ENCODE assay signal across 9 mouse cellular contexts in genomic region chr2:32419359-32419758, GRCm38 (mm10). TPM values are rescaled to one million over a fixed set of nuclear protein-coding genes. Genes with fewer than 3 reads are reported as not detected.
DNase-seq lines count a peak whose midpoint lies in the region; ATAC-seq and TF ChIP-seq lines count a peak whose summit lies in the region.
"Had no signal": no experiment of that assay in that cellular context is flagged by ENCODE, and none has a peak within 500 bp of the region (broad histone marks: within the 10 kb centered on the region; RNA-seq: fewer than 3 reads in every experiment).

No protein-coding gene starts in this region.

- H3K4me3 ChIP-seq in hindbrain, postnatal 0 days (ENCODE audit: low read length): no peak overlapping the region

- TF ChIP-seq CTCF in hindbrain, postnatal 0 days (IDR thresholded peaks at IDR 0.05; ENCODE audit: low read depth): no peak

- ATAC-seq in hindbrain, postnatal 0 days: no peak

- H3K36me3 ChIP-seq in hindbrain, postnatal 0 days (ENCODE audit: insufficient read depth, low read length): peaks cover 70% of the 10 kb centered on the region

- WGBS in hindbrain, postnatal 0 days: 77% methylated on average over 3 of the region's 3 CpGs

- H3K27me3 ChIP-seq in hindbrain, postnatal 0 days (ENCODE audit: insufficient read depth, low read length): no peaks in the 10 kb centered on the region

- intact Hi-C loops in gastrocnemius, postnatal 14 days (cut with DNase I; ENCODE audit: low total_unique reads): no loop called here

- peak; percentile 50 for DNase-seq in testis, postnatal 14 days (ENCODE audit: low spot score)
- DNase-seq in testis, postnatal 10 days (ENCODE audit: low spot score): no peak
- peak; percentile 76 for DNase-seq in gastrocnemius, postnatal 14 days
- DNase-seq in kidney, postnatal 25 days: peak; percentile 89 to 94
- DNase-seq in embryo, embryonic 11 days: no peak
- no peak for DNase-seq in hindbrain, postnatal 0 days (ENCODE audit: low spot score)
- no peak for DNase-seq in thymus, postnatal 0 days (ENCODE audit: low spot score)
- no peak for DNase-seq in thymus, postnatal 36 days

- no peak overlapping the region for H3K27ac ChIP-seq in hindbrain, postnatal 0 days

- H3K9ac ChIP-seq in hindbrain, postnatal 0 days (replicated peaks; ENCODE audit: low read length): no peak overlapping the region

- H3K4me1 ChIP-seq in hindbrain, postnatal 0 days (ENCODE audit: insufficient read depth, low read length): peaks cover 12% of the 10 kb centered on the region; the same call in 1 of the 2 replicates

- no peaks in the 10 kb centered on the region for H3K9me3 ChIP-seq in hindbrain, postnatal 0 days (ENCODE audit: low read length)

- H3K4me2 ChIP-seq in hindbrain, postnatal 0 days (ENCODE audit: low read depth, low read length): no peak overlapping the region

RNA-seq across cellular contexts. Expression of gene Ptges2, which starts 23.7 kb away (rescaled TPM):
- 10 to 100 TPM; 41.3 to 43.2 TPM for total RNA-seq in gastrocnemius, postnatal 14 days (2021)
- 41.3 and 45.5 TPM in 2 replicates for total RNA-seq in hindbrain, postnatal 0 days (2014; rRNA removed)
- 55.6 and 57.0 TPM in 2 replicates for polyA plus RNA-seq in hindbrain, postnatal 0 days (2015; fragmentation: Nextera tagmentation; extraction: Ambion mirVana)
- polyA plus RNA-seq in thymus, postnatal 0 days (2015; fragmentation: Nextera tagmentation; extraction: Ambion mirVana): 17.8 and 18.5 TPM in 2 replicates

RNA-seq across cellular contexts. Expression of gene Naif1, which starts 30.9 kb away (rescaled TPM):
- 1 to 10 TPM; 2.4 to 3.1 TPM for total RNA-seq in gastrocnemius, postnatal 14 days (2021)
- total RNA-seq in hindbrain, postnatal 0 days (2014; rRNA removed): 3.1 and 3.7 TPM in 2 replicates
- polyA plus RNA-seq in hindbrain, postnatal 0 days (2015; fragmentation: Nextera tagmentation; extraction: Ambion mirVana): 2.9 and 3.0 TPM in 2 replicates
- polyA plus RNA-seq in thymus, postnatal 0 days (2015; fragmentation: Nextera tagmentation; extraction: Ambion mirVana): 5.4 and 6.2 TPM in 2 replicates

RNA-seq across cellular contexts. Expression of gene Lcn2, which starts 31.3 kb away (rescaled TPM):
- total RNA-seq in gastrocnemius, postnatal 14 days (2021): 1 to 10 TPM; 2.6 to 4.7 TPM
- 0.31 and 0.58 TPM in 2 replicates for total RNA-seq in hindbrain, postnatal 0 days (2014; rRNA removed)
- 0.80 and 0.93 TPM in 2 replicates for polyA plus RNA-seq in hindbrain, postnatal 0 days (2015; fragmentation: Nextera tagmentation; extraction: Ambion mirVana)
- polyA plus RNA-seq in thymus, postnatal 0 days (2015; fragmentation: Nextera tagmentation; extraction: Ambion mirVana): 4.3 and 6.3 TPM in 2 replicates
- total RNA-seq: MEL had no signal

RNA-seq across cellular contexts. Expression of gene Slc25a25, which starts 31.9 kb away (rescaled TPM):
- total RNA-seq in gastrocnemius, postnatal 14 days (2021): 10 to 100 TPM; 18.1 to 47.8 TPM
- total RNA-seq in hindbrain, postnatal 0 days (2014; rRNA removed): 64.3 and 69.6 TPM in 2 replicates
- 44.4 and 46.4 TPM in 2 replicates for polyA plus RNA-seq in hindbrain, postnatal 0 days (2015; fragmentation: Nextera tagmentation; extraction: Ambion mirVana)
- polyA plus RNA-seq in thymus, postnatal 0 days (2015; fragmentation: Nextera tagmentation; extraction: Ambion mirVana): 16.3 and 18.9 TPM in 2 replicates

RNA-seq across cellular contexts. Expression of gene 1110008P14Rik, which starts 37.6 kb away (rescaled TPM):
- total RNA-seq in gastrocnemius, postnatal 14 days (2021): 10 to 100 TPM; 44.1 to 49.3 TPM
- 458 and 481 TPM in 2 replicates for total RNA-seq in hindbrain, postnatal 0 days (2014; rRNA removed)
- polyA plus RNA-seq in hindbrain, postnatal 0 days (2015; fragmentation: Nextera tagmentation; extraction: Ambion mirVana): 220 and 233 TPM in 2 replicates
- polyA plus RNA-seq in thymus, postnatal 0 days (2015; fragmentation: Nextera tagmentation; extraction: Ambion mirVana): 66.9 and 77.3 TPM in 2 replicates

Comparison
In these comparisons a context has a peak if more than half of its experiments do, and no peak if none do; other contexts are left out.
1. DNase-seq: peak in testis, postnatal 14 days (single experiment), gastrocnemius, postnatal 14 days (single experiment) and kidney, postnatal 25 days (2 of 2); none in testis, postnatal 10 days (single experiment), embryo, embryonic 11 days (single experiment), hindbrain, postnatal 0 days (single experiment), thymus, postnatal 0 days (single experiment) and thymus, postnatal 36 days (0 of 2).